Mouse (Mus musculus): ENCODE data around the gene Cmc2.
A peak's percentile ranks its signal among the peaks of the same experiment; 100 is the strongest.

Cmc2 gene

DNA sequence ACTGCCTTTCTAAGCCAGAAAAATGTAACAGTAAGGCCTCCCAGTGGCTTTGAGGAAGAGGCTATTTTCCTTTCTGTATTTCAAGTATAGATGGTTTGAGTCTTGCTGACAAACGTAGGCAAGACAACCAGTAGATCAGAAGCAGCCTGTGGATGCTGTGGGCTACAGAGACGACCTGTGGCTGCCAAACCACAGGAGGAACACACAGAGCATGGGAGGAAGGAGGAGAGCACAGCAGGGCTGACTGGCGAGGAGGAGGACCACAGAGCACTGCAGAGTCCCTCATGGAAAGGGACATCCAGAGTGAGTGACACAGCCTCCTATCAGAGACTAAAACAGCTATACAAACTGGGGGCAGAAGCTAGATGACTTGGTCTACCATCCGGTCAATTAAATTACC lies 16.0 kb downstream of the Cmc2 start:
- DNase-seq: no peak

DNA sequence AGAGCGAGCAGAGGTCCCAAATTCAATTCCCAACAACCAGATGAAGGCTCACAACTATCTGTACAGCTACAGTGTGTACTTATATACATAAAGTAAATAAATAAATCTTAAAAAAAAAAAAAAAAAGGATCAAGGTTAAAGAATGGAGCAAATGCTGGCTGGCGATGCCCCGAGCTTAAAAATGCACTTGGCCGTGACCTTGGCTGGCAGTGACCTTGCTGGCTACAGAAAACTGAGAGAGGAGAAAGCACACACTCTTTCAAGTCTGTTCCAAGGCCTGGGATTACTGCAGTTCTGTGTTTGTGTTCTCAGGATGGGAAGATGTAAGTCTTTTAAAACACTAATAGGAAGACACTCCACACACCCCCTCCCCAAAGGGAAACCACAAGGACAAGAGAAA lies 16.5 kb downstream of the Cmc2 start:
- no peak for DNase-seq

DNA sequence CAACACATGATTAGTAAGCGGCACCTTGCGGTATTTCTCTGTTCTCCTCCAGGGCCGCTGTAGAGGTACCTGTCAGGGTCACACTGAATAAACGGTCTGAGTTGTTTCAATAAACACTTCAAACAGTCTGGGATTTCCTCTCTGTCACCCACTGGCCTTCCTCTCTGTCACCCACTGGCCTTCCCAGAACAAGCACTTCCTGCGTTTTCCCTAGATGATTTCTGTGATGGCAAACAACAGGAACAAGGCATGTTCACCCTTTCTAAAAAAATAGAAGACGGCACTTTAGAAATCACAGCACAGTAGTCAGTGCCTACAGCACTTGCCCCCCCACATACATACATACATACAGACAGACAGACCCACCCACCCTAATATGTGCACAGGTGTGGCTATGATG lies 25.7 kb downstream of the Cmc2 start:
- DNase-seq: no peak

DNA sequence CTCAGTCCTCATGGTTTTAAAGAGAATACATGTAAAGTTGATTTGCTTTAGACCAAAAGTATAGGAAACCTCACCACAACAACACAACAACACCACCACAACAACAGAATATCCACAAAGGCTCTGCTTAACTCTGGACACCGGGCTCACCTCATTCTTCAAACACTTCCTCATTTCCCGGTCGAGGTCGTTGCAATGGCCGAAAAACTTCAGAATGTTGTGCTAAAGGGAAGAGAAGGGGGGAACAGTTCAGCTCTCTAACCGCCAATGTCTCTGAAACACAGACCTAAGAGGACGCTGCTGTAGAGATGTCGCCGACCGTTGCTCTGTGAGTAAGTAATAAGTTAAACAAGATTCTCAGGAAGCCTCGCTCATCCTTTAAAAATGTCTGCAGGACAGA lies 27.3 kb downstream of the Cmc2 start:
- no peak for DNase-seq

DNA sequence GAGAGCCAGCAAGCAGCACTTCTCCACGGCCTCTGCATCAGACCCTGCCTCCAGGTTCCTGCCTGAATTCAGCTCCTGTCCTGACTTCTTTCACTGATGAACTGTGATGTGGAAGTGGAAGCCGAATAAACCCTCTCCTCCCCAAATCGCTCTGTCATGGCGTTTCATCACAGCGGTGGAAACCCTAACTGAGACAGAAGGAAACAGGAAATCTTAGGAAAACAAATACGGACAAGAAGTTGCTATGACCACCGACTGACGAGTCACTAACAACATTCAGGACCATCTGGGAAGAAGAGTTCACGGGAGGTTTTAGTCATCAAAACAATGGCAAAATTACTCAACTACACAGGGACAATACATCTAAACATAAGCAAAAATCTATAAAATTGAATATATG lies 28.6 kb downstream of the Cmc2 start:
- no peak for DNase-seq

DNA sequence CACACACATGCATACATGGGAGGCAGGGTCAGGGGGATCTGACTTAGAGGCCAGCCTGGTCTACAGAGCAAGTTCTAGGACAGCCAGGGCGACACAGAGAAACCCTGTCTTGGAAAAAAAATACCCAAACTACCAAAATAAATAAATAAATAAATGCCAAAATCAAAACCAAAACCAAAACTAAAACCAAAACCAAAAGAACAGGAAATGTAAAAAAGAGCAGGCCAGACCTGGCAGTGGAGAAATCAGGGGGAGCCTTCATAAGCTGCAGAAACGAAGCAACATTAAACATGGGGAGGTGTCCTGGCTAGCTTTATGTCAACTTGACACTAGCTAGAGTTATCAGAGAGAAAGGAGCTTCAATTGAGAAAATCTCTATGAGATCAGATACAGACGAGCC lies 29.1 kb downstream of the Cmc2 start:
- DNase-seq: no peak

DNA sequence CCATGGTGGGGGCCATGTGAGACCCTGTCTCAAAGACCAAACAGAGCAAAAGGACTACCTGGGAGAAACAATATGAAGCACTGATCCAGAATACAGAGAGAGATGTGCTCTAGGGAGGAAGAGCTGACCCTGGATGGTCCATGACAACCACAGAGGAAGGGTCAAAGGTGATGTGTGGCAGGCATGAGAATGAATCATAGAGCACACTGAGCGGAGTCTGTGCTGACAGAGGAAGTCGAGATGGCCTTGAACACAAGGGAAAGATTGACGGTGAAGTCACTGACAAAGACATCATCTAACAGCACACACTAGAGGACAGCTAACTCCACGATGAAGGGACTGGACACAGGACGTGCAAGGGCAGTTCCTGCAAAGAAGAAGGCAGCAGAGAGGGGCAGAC lies 29.8 kb downstream of the Cmc2 start:
- DNase-seq: no peak

DNA sequence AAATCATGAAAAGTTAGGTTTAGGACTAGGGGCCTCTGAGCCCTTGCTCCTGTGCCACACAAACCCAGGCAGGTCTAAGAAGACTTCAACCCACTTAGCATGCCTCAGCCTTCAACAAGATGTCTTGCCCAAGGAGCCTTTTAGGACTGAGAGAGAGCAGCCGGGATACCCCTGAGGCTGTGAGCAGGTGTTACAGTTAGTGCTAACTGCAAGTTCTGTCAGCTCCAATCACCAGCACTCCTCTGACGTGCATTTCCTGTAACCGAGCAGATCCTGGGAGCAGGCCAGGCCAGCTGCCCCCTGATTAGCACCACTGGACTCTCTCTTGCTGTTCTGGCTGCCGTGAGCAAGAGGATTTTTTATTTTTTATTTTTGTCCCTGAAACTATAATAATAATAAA lies 33.4 kb downstream of the Cmc2 start:
- DNase-seq: no peak

DNA sequence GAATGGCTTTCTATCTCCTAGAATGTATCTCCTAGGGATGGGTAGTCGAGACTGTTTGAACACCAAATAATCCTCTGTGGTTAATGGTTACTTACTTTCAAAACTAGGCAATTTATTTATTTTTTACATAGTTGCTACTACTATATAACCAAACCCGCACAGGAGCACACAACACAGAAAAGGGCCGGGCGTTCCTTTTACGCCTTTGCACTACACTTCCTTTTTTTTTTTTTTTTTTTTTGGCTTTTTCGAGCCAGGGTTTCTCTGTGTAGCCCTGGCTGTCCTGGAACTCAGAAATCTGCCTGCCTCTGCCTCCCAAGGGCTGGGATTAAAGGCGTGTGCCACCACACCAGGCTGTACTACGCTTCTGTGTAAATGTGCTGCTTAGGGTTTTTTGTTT lies 39.9 kb downstream of the Cmc2 start:
- DNase-seq: no peak

DNA sequence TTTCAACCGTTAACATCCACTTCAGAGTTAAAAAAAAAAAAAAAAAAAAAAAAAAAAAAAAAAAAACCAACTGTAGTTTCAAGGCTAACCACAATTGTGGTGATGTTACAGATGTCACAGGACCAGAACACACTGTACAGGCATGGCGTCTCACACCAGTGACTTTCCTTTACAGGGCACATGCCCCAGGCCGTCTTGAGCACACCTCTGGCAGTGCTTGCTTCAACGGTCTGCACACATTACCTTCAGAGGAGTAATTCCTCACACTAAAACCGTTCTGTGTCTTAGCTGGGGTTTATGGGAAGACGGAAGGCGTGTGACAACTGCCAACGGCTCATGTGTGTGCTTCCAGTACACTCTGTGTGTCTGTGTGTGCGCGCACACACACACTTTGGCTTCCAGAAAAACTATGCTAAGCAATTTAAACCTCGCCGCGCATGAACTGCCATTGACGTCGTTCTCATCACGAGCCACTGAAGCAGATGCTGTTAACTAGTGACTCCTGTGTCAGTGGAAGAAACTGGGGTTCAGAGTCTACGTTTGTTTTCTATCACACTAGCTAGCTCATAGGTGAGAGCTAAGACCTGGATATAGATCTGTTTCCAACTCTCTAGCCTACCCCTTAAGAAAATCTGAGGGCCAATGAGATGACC lies 45.3 kb downstream of the Cmc2 start:
- no peak for DNase-seq

DNA sequence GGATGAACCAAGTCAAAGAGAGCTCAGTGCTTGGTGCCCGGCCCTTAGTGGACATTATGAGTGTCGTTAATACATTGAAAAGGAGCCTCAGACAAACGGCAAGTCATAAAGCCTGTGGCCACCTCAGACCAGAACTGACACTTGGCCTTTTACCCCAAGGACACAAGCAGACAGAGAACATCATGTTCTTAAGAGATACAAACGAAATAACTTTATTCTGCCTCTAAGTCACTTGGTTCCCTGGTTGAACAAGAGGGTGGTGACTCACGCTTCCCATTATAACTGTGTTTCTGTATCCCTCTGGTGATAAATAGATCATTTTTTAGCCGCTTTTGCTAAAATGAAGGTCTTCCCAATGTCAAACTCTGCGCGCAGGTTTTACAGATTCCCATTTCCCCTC lies 47.3 kb downstream of the Cmc2 start:
- DNase-seq: no peak

DNA sequence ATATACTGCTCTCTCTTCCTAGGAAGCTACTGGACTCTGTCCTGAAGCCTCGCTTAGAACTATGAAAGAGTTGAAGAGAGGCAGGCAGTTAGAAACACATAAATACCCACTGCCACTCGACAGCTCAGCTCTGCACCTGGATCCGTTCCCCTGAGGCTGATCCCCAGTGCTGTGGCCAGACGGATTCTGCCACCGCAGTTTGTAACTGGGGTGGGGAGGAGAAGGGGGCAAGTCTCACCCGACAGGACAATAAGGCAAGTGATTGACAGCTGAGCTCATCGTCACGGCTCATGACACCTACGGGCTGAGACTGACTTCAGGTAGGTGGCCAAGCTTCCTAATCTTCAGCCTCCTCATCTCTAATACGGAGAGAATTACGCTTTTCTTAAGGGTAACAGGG lies 47.7 kb downstream of the Cmc2 start:
- DNase-seq: no peak

DNA sequence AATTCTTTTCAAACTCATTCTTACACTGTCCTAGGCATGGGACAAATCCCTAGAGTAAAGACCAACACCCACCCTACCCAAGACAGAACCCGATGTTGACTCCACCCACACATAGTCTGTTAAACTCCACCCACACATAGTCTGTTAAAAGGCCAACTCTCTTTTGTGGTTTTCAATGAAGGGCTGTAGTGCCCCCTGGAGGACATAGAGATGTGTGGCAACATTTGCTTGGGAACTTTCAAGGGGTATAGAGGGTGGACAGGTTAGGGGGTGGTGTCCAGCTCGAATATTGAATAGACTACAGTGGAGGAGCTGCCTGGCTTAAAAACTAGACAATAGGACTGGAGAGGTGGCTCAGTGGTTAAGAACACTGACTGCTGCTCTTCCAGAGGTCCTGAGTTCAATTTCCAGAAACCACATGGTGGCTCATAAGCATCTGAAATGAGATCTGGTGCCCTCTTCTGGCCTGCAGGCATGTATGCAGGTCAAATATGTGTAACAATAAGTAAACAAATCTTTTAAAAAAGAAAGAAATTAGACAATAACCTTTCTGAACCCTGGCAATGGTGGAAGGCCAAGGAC lies 48.4 kb downstream of the Cmc2 start:
- DNase-seq: peak in 1 of 2 experiments; percentile 25

DNA sequence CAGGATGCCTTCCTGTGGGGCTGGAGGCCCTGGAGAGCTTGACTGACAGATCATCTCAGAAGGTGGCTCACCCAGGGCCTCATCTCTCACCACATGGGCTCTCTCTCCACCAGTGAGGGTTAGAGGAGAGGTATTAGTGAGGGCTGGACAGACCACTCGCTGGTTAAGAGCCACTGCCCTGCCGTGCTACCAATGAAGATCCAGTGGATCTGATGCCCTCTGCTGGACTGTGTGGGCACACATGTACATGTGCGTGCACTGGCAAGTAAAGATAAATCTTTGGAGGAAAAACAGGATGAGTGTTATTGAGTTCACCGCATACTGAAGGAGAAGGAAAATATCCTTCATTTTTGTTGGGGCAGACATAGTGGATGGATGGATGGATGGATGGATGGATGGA lies 52.6 kb downstream of the Cmc2 start:
- peak; percentile 85 to 87 for DNase-seq

DNA sequence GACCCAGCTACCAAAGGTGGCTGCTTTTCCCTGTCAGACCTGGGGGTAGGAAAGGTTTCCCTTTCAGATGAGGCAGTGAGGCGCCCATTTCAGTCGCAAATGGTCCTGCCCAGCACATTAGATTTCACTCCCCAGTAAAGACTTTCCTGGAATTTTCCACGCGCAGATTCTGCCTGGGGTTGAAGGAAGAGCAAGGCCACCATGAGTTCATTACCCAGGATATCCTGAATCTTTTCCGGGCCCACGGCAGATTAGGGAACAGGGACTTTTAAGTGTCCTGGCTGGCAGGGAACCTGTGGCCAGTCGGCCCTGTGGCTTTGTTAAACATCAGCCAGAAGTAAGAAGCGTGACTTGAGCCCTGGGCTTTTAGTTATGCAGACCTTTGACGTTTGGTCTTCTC lies 53.9 kb downstream of the Cmc2 start:
- DNase-seq: no peak

DNA sequence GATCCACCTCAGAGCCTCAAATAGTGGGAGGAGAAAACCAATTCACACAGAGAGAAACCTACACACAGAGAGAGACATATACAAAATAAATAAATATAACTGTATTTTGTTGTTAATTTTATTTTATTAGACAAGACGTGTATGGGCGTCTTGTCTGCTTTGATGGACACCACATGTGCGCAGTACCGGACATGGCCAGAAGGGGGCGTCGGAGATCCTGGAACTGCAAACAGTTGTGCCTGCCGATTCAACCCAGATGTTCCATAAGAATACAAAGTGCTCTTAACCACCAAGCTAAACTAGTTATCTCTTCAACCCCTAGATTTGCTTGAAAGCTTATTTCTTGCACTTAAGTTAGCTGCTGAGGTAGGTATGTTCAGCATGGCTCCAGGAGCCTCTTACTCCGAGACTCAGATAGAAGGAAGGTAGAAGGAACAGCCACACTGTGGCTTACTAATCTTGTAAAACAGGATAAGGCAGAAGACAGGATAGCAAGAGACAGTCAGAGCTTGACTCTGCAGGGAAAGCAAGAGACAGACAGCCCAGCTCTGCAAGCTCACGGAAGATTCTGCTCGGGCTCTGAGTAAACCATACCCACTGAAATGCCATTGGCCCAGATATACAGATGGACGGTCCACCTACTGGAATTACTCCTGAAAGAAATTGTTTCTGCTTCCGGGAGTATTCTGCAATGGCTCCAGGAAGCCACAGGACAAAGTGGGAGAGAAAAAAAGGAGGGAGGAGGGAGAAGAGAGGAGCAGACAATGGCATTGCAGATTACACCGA lies 54.9 kb downstream of the Cmc2 start:
- DNase-seq: peak; percentile 56 to 72

DNA sequence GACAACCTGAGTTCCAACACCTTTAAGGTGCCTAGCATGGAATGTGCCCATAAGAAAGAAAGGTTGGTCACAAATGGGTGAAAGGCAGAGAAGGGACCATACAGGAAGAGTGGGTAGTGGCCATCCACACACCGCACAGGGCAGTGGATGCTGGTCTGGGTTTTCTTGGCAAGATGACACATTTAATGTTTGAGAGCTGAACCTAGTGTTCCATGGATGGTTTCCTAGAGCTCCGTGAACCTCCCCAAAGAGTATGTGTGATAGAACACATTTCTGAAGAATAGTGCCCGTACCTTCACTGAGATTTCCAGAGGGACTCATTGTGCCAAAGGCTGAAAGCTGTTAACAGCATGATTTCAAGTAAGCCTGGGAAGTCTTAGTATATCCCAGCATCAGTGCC lies 56.7 kb downstream of the Cmc2 start:
- peak in 1 of 2 experiments; percentile 41 for DNase-seq

DNA sequence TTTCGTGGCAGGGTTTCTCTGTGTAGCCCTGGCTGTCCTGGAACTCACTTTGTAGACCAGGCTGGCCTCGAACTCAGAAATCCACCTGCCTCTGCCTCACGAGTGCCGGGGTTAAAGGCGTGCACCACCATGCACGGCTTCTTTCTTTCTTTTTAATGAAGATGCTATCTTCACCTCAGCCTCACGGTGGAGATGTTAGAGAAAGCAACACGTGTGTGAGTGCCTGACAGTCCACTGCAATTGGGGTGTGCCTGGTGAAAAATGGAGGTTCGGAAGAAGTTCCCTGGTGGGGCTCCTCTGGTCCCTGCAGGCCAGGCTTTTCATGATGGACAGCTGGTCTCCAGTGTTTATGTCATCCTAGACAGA lies 57.2 kb downstream of the Cmc2 start:
- DNase-seq: peak; percentile 30 to 42

DNA sequence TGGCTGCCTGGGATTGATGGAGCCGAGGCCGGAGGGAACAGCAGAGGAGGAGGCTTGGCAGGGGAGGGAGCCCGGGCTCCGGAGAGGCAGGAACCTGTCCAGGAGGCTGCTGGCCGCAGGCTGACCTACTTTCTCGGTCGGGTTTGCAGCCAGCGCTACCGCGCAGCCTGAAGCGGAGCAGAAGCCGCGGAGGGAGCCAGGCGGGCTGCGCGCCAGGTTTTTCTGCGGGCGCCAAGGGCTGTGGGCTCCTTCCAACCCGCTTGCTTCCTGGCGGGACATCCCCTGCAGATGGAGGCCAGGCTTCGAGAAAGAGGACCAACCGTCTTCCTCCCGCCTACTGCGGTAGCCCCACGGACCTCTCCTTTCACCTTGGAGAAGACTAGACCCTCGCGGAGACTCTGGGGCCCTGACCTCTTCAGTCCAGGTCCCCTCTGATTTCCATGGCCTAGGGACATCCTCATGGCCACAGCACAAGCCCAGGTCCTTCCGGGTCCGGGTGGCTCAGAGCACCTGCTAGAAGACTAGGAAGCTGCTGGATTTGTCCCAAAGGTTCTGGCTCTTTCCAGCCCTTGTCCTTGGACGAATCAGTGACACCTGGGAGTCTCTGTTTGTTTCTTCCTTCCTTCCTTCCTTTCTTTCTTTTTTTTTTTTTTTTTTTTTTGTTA lies 57.8 kb downstream of the Cmc2 start:
- peak; percentile 97 to 98 for DNase-seq

DNA sequence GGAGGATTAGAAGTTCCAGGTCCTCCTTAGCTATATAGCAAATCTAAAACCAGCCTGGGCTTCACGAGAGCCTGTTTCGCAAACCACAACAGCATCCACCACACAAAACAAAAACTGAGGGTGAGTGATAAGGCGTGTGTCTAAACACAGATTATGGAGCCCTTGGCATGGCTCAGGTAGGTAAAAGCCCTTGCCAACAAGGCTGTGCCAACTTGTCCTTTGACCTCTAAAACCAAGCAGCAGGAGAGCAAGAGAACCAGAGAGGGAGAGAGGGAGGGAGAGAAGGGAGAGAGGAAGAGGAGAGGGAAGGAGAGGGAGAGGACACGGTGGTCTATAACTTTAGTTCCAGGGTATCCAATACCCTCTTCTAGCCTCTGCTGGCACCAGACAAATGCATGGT lies 59.1 kb downstream of the Cmc2 start:
- DNase-seq: peak; percentile 24 to 61

DNA sequence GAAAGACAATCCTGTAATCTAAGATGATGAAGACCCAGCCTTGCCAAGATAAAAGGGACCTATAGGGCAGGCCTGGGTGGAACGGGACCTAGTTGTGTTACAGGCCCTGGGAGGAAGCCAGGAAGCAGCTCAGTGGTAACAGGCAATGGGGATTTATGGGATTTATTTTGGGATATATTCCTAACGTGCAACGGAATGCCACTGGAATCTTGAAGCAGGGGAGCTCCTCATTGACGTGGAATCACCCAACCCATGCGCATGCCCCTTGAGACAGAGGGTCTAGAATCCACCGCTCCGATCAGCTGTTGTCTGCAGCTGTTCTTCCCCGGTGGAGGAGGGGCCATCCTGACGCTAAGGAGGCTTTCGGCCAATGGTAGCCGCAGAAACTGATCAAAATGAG lies 69.2 kb downstream of the Cmc2 start:
- no peak for DNase-seq

DNA sequence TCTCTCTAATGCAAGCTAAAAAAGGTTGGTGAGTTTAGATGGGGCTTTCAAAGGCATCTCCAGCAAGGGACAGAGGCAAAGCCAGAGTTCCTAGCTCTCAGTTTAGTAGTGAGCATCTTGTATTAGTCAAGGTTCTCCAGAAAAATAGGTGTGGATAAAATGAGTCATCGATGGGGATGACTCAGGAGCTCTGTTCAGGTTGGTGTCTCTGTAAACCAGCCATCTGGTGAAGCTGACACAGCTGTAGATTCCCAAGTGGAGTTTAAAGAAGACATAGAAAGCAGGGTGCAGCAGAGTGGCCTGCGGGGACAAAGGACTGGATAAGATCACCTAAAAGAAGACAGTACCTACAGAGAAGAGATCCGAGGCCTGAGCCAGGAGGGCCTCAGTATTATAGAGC lies 73.2 kb downstream of the Cmc2 start:
- DNase-seq: no peak

DNA sequence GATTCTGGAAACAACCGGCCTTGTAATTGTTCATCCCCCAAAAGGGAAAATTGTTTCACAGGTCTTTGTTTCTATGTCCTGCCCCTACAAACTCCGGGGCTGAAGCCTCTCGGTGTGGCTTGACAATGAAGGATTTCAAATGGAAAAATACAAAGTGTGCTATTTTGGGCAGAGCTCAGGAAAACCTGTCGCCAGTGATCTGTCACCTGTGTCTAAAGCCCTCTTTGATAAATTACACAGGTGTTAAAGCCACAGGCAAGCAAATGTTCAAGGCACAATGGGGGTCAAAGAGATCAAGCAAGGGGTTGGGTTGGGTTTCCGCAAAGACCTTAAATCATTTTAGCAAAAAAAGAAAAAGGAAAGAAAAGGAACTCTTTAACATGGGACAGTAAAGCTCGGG lies 78.6 kb downstream of the Cmc2 start:
- DNase-seq: no peak
